8 mouse cellular contexts compared by ENCODE assay signal in genomic region chr15:103177611-103178041, GRCm38 (mm10). TPM values are rescaled to one million over a fixed set of nuclear protein-coding genes. Genes with fewer than 3 reads are reported as not detected.
DNase-seq lines count a peak whose midpoint lies in the region; ATAC-seq lines count a peak whose summit lies in the region.

No protein-coding gene starts in this region.

- H3K27ac ChIP-seq in lung, embryonic 16.5 days (ENCODE audit: low read length), result no peak overlapping the region
- H3K27ac ChIP-seq in liver, embryonic 12.5 days, result no peak overlapping the region
- no peak overlapping the region for H3K27ac ChIP-seq in stomach, embryonic 16.5 days (ENCODE audit: low read length)

- peak; percentile 88 for DNase-seq in heart, adult 11 months
- DNase-seq in heart, postnatal 36 days, result no peak
- DNase-seq in lung, adult 18-20 months, result no peak
- DNase-seq in cerebellum, adult 8-10 months, result no peak
- no peak for DNase-seq in adrenal gland, postnatal 36 days

- peaks cover 12% of the 10 kb centered on the region for H3K4me1 ChIP-seq in lung, embryonic 16.5 days (replicated peaks; ENCODE audit: control insufficient read depth, insufficient read depth, low read length)
- peaks cover 17% of the 10 kb centered on the region for H3K4me1 ChIP-seq in liver, embryonic 12.5 days
- peaks cover 12% of the 10 kb centered on the region for H3K4me1 ChIP-seq in stomach, embryonic 16.5 days (ENCODE audit: control insufficient read depth, insufficient read depth, low read length)

- H3K4me3 ChIP-seq in lung, embryonic 16.5 days (ENCODE audit: low read length), result no peak overlapping the region
- no peak overlapping the region for H3K4me3 ChIP-seq in liver, embryonic 12.5 days
- no peak overlapping the region for H3K4me3 ChIP-seq in stomach, embryonic 16.5 days (replicated peaks; ENCODE audit: low read length)

- no peak overlapping the region for H3K9ac ChIP-seq in lung, embryonic 16.5 days (ENCODE audit: low read length)
- 0 out of 2 replicates have a peak overlapping the region, but pooled peaks have one; percentile 14 for H3K9ac ChIP-seq in liver, embryonic 12.5 days
- peak overlapping the region; percentile 40; the same call in 1 of the 2 replicates for H3K9ac ChIP-seq in stomach, embryonic 16.5 days (ENCODE audit: low read length)

- H3K36me3 ChIP-seq in lung, embryonic 16.5 days (ENCODE audit: control insufficient read depth, insufficient read depth, low read length), result no peaks in the 10 kb centered on the region
- H3K36me3 ChIP-seq in liver, embryonic 12.5 days, result no peaks in the 10 kb centered on the region
- no peaks in the 10 kb centered on the region for H3K36me3 ChIP-seq in stomach, embryonic 16.5 days (ENCODE audit: control insufficient read depth, insufficient read depth, low read length)

- ATAC-seq in lung, embryonic 16.5 days (ENCODE audit: low read depth), result peak; percentile 1; the same call in 1 of the 2 replicates
- peak; percentile 1; the same call in 1 of the 2 replicates for ATAC-seq in liver, embryonic 12.5 days
- ATAC-seq in stomach, embryonic 16.5 days (ENCODE audit: insufficient read depth, low FRiP score), result 0 out of 2 replicates have a peak, but pooled peaks have one; percentile 21

- WGBS in lung, embryonic 16.5 days, result 3% methylated on average over 12 of the region's 12 CpGs
- 9% methylated on average over 12 of the region's 12 CpGs for WGBS in liver, embryonic 12.5 days (ENCODE audit: insufficient replicate concordance)
- WGBS in stomach, embryonic 16.5 days, result 8% methylated on average over 12 of the region's 12 CpGs

- H3K9me3 ChIP-seq in lung, embryonic 16.5 days (ENCODE audit: control insufficient read depth, low read length), result no peaks in the 10 kb centered on the region
- H3K9me3 ChIP-seq in liver, embryonic 12.5 days (replicated peaks), result no peaks in the 10 kb centered on the region
- no peaks in the 10 kb centered on the region for H3K9me3 ChIP-seq in stomach, embryonic 16.5 days (replicated peaks; ENCODE audit: control insufficient read depth, low read length)

- peaks cover 67% of the 10 kb centered on the region for H3K27me3 ChIP-seq in lung, embryonic 16.5 days (ENCODE audit: control insufficient read depth, insufficient read depth, low read depth, low read length)
- H3K27me3 ChIP-seq in liver, embryonic 12.5 days (replicated peaks), result peaks cover 100% of the 10 kb centered on the region
- H3K27me3 ChIP-seq in stomach, embryonic 16.5 days (ENCODE audit: control insufficient read depth, insufficient read depth, low read length), result peaks cover 47% of the 10 kb centered on the region

- 0 out of 2 replicates have a peak overlapping the region, but pooled peaks have one; percentile 38 for H3K4me2 ChIP-seq in lung, embryonic 16.5 days (ENCODE audit: low read depth, low read length)
- H3K4me2 ChIP-seq in liver, embryonic 12.5 days, result peak overlapping the region; percentile 35
- H3K4me2 ChIP-seq in stomach, embryonic 16.5 days (ENCODE audit: low read depth, low read length), result 0 out of 2 replicates have a peak overlapping the region, but pooled peaks have one; percentile 25

- intact Hi-C loops in heart, postnatal 36 days (cut with DNase I), result loop anchor here (1.0 to 10.0 kb wide), 2 partner anchors 190 to 483 kb away; no protein-coding TSS in a partner anchor

RNA-seq across cellular contexts. Expression of gene Smug1, which starts 10.7 kb away (rescaled TPM):
- 10 to 100 TPM; 13.2 to 15.7 TPM for total RNA-seq in heart, postnatal 36 days (2021)
- polyA plus RNA-seq in lung, embryonic 16.5 days (2015; fragmentation: Nextera tagmentation; extraction: Ambion mirVana), result 17.4 and 20.7 TPM in 2 replicates
- 6.7 and 7.8 TPM in 2 replicates for polyA plus RNA-seq in liver, embryonic 12.5 days (2016; fragmentation: Nextera tagmentation; extraction: Ambion mirVana)
- 20.1 and 21.1 TPM in 2 replicates for polyA plus RNA-seq in stomach, embryonic 16.5 days (2015; fragmentation: Nextera tagmentation; extraction: Ambion mirVana)
- 10 to 100 TPM; 11.9 to 13.0 TPM for total RNA-seq in adrenal gland, postnatal 36 days (2021)
